Mouse (Mus musculus): ENCODE measurements around the gene Smc5. TPM values are rescaled to one million over a fixed set of nuclear protein-coding genes. Genes with fewer than 3 reads are reported as not detected.

Smc5 gene
- polyA plus RNA-seq, 1 experiment = 37.2 TPM

DNA sequence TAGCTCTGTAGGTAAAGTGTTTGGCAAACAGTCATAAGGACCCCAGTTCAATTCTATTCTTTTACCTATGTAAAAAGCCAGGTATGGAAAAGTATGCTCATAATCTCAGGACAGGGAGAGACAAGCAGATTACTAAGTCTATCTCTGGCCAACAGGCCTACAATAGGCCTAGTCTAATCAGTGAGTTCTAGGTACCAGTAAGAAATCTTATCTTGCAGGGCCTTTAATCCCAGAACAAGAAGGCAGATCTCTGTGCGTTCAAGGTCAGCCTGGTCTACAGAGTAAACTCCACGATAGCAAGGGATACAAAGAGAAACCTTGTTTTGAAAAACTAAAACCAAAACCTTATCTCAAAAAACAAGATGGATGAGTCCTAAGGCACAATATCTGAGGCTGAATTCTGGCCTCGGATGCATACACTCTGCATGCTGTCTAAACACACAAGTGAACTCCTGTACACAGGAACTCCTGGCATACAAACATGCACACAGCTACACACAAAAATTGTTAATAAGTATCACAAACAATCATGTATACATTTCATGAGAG, 70.1 kb downstream of the Smc5 start:
- Histone ChIP-seq H3K4me3 (ENCODE audit: insufficient read depth, low read length) (no peak overlapping the region), H3K4me1 (ENCODE audit: control insufficient read depth, insufficient read depth, low read length) (no peaks in the 10 kb centered on the region), H3K27ac (ENCODE audit: insufficient read depth, low read length) (no peak overlapping the region)
- TF ChIP-seq POLR2A (IDR thresholded peaks at IDR 0.05; ENCODE audit: extremely low read depth, insufficient read depth, low read length) = no peak
- no peak for TF ChIP-seq CTCF (IDR thresholded peaks at IDR 0.05; ENCODE audit: extremely low read depth, insufficient read depth, low read length)

GRCm38 (mm10) chr19:23202106-23202505, 71.6 kb downstream of the Smc5 start:
- no peak for TF ChIP-seq POLR2A (IDR thresholded peaks at IDR 0.05; ENCODE audit: extremely low read depth, insufficient read depth, low read length)
- no peak for TF ChIP-seq CTCF (IDR thresholded peaks at IDR 0.05; ENCODE audit: extremely low read depth, insufficient read depth, low read length)
- H3K4me1 ChIP-seq (ENCODE audit: control insufficient read depth, insufficient read depth, low read length) = no peaks in the 10 kb centered on the region
- H3K27ac ChIP-seq (ENCODE audit: insufficient read depth, low read length) = no peak overlapping the region
- H3K4me3 ChIP-seq (ENCODE audit: insufficient read depth, low read length) = no peak overlapping the region

GRCm38 (mm10) chr19:23193076-23193475, 80.6 kb downstream of the Smc5 start:
- H3K4me3 ChIP-seq (ENCODE audit: insufficient read depth, low read length) = no peak overlapping the region
- no peak overlapping the region for H3K27ac ChIP-seq (ENCODE audit: insufficient read depth, low read length)
- TF ChIP-seq CTCF (IDR thresholded peaks at IDR 0.05; ENCODE audit: extremely low read depth, insufficient read depth, low read length) (no peak), POLR2A (IDR thresholded peaks at IDR 0.05; ENCODE audit: extremely low read depth, insufficient read depth, low read length) (no peak)
- no peaks in the 10 kb centered on the region for H3K4me1 ChIP-seq (ENCODE audit: control insufficient read depth, insufficient read depth, low read length)

- TF ChIP-seq CTCF (IDR thresholded peaks at IDR 0.05; ENCODE audit: extremely low read depth, insufficient read depth, low read length) (no peak), POLR2A (IDR thresholded peaks at IDR 0.05; ENCODE audit: extremely low read depth, insufficient read depth, low read length) (no peak)
- Histone ChIP-seq H3K27ac (ENCODE audit: insufficient read depth, low read length) (no peak overlapping the region), H3K4me3 (ENCODE audit: insufficient read depth, low read length) (no peak overlapping the region), H3K4me1 (ENCODE audit: control insufficient read depth, insufficient read depth, low read length) (no peaks in the 10 kb centered on the region)
Observed at GRCm38 (mm10) chr19:23191486-23191885, 82.2 kb downstream of the Smc5 start.

DNA sequence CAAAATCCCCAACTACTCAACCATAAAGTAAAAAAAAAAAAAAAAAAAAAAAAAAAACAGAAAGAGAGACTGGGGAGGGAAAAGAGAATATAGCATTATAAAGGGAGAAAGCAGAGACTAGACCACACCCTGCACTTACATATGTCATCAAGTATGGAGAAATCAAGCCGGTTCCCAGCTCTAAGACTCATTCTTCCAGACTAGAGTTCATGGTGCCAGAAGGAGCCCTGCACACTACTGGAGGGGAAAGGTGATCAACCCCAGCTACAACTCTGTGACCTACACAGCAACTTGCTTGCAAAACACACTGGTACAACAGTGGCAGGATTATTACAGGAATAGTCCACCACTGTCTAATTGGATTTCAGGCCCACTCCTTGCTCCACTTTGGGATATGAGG, 84.0 kb downstream of the Smc5 start:
- Histone ChIP-seq H3K4me1 (ENCODE audit: control insufficient read depth, insufficient read depth, low read length) (no peaks in the 10 kb centered on the region), H3K27ac (ENCODE audit: insufficient read depth, low read length) (no peak overlapping the region), H3K4me3 (ENCODE audit: insufficient read depth, low read length) (no peak overlapping the region)
- TF ChIP-seq CTCF (IDR thresholded peaks at IDR 0.05; ENCODE audit: extremely low read depth, insufficient read depth, low read length) (no peak), POLR2A (IDR thresholded peaks at IDR 0.05; ENCODE audit: extremely low read depth, insufficient read depth, low read length) (no peak)

- no peak overlapping the region for H3K27ac ChIP-seq (ENCODE audit: insufficient read depth, low read length)
- H3K4me3 ChIP-seq (ENCODE audit: insufficient read depth, low read length) = no peak overlapping the region
- TF ChIP-seq POLR2A (IDR thresholded peaks at IDR 0.05; ENCODE audit: extremely low read depth, insufficient read depth, low read length) = no peak
- TF ChIP-seq CTCF (IDR thresholded peaks at IDR 0.05; ENCODE audit: extremely low read depth, insufficient read depth, low read length) = no peak
- no peaks in the 10 kb centered on the region for H3K4me1 ChIP-seq (ENCODE audit: control insufficient read depth, insufficient read depth, low read length)
Observed at GRCm38 (mm10) chr19:23188986-23189385, 84.7 kb downstream of the Smc5 start.

- Histone ChIP-seq H3K4me1 (ENCODE audit: control insufficient read depth, insufficient read depth, low read length) (no peaks in the 10 kb centered on the region), H3K4me3 (ENCODE audit: insufficient read depth, low read length) (no peak overlapping the region), H3K27ac (ENCODE audit: insufficient read depth, low read length) (no peak overlapping the region)
- no peak for TF ChIP-seq POLR2A (IDR thresholded peaks at IDR 0.05; ENCODE audit: extremely low read depth, insufficient read depth, low read length)
Observed at GRCm38 (mm10) chr19:23187732-23188131, 86.0 kb downstream of the Smc5 start.

DNA sequence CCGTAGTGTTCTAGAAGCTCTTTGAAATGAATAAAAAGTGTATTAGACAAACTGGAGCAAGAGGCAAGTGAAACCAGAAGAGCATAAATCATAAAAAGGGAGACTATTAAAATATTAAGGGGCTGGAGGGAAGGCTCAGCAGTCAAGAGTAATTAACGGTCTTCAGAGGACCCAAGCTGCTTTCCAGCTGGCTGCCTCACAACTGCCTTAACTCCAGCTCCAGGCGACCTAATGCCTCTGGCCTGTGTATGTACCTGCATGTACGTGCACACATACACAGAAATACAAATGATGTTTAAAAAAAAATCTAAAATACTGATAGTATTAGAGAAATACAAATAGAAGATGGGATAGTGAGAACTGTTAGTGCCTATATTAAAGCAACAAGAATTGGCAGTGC, 89.6 kb downstream of the Smc5 start:
- H3K4me3 ChIP-seq (ENCODE audit: insufficient read depth, low read length) = no peak overlapping the region
- H3K4me1 ChIP-seq (ENCODE audit: control insufficient read depth, insufficient read depth, low read length) = no peaks in the 10 kb centered on the region
- no peak for TF ChIP-seq POLR2A (IDR thresholded peaks at IDR 0.05; ENCODE audit: extremely low read depth, insufficient read depth, low read length)
- no peak for TF ChIP-seq CTCF (IDR thresholded peaks at IDR 0.05; ENCODE audit: extremely low read depth, insufficient read depth, low read length)
- no peak overlapping the region for H3K27ac ChIP-seq (ENCODE audit: insufficient read depth, low read length)

GRCm38 (mm10) chr19:23183493-23183892, 90.2 kb downstream of the Smc5 start:
- TF ChIP-seq CTCF (IDR thresholded peaks at IDR 0.05; ENCODE audit: extremely low read depth, insufficient read depth, low read length) (no peak), POLR2A (IDR thresholded peaks at IDR 0.05; ENCODE audit: extremely low read depth, insufficient read depth, low read length) (no peak)
- Histone ChIP-seq H3K27ac (ENCODE audit: insufficient read depth, low read length) (no peak overlapping the region), H3K4me1 (ENCODE audit: control insufficient read depth, insufficient read depth, low read length) (no peaks in the 10 kb centered on the region)

DNA sequence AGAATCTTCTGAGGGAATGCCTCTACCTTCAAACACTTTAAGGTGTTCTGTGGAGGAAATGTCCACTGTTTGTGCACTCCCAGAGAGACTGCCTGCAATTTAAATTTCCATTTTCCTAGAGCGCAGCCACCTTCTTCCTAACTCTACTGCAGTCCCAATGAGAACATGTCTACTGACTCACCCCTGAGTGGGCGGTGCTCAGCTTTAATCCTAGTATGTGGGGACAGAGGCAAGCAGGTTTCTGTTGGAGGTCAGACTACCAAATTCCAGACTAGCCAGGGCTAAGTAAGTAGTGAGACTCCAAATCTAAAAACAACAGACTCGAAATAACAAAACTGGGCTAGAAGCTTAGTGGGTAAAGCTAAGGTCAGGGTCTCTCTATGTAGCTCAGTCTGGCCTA, 95.2 kb downstream of the Smc5 start:
- H3K4me3 ChIP-seq (ENCODE audit: insufficient read depth, low read length) = no peak overlapping the region
- TF ChIP-seq CTCF (IDR thresholded peaks at IDR 0.05; ENCODE audit: extremely low read depth, insufficient read depth, low read length) = no peak
- TF ChIP-seq POLR2A (IDR thresholded peaks at IDR 0.05; ENCODE audit: extremely low read depth, insufficient read depth, low read length) = no peak
- no peaks in the 10 kb centered on the region for H3K4me1 ChIP-seq (ENCODE audit: control insufficient read depth, insufficient read depth, low read length)
- H3K27ac ChIP-seq (ENCODE audit: insufficient read depth, low read length) = no peak overlapping the region

More at GRCm38 (mm10) chr19:23183493-23183892, 90.2 kb downstream of the Smc5 start:
- H3K4me3 ChIP-seq (ENCODE audit: insufficient read depth, low read length) = no peak overlapping the region

Measured in cortical plate, adult 2 months (tissue).